Mouse (Mus musculus): ENCODE results near the gene Kyat1. TPM values are rescaled to one million over a fixed set of nuclear protein-coding genes. Genes with fewer than 3 reads are reported as not detected.
A peak's percentile ranks its signal among the peaks of the same experiment; 100 is the strongest.

Kyat1 gene
- total RNA-seq (2021), result 10 to 100 TPM; 26.8 to 29.5 TPM
- long read RNA-seq, experiment 1, transcript Kyat1-206 (14 exons, 2,026 nt), result major isoform, 8 of 25 reads
- long read RNA-seq, experiment 1, transcript Kyat1-201 (13 exons, 1,876 nt), result minor isoform, 5 of 25 reads
- long read RNA-seq, experiment 1, partial matches to known transcripts, result 9 of 25 reads
- long read RNA-seq, experiment 1, other reads (novel, unspliced or antisense), result 1 of 25 reads
- long read RNA-seq, experiment 2, transcript Kyat1-206 (14 exons, 2,026 nt), result major isoform, 12 of 36 reads
- long read RNA-seq, experiment 2, transcript Kyat1-201 (13 exons, 1,876 nt), result minor isoform, 11 of 36 reads
- long read RNA-seq, experiment 2, partial matches to known transcripts, result 6 of 36 reads
- long read RNA-seq, experiment 2, other reads (novel, unspliced or antisense), result 6 of 36 reads

DNA sequence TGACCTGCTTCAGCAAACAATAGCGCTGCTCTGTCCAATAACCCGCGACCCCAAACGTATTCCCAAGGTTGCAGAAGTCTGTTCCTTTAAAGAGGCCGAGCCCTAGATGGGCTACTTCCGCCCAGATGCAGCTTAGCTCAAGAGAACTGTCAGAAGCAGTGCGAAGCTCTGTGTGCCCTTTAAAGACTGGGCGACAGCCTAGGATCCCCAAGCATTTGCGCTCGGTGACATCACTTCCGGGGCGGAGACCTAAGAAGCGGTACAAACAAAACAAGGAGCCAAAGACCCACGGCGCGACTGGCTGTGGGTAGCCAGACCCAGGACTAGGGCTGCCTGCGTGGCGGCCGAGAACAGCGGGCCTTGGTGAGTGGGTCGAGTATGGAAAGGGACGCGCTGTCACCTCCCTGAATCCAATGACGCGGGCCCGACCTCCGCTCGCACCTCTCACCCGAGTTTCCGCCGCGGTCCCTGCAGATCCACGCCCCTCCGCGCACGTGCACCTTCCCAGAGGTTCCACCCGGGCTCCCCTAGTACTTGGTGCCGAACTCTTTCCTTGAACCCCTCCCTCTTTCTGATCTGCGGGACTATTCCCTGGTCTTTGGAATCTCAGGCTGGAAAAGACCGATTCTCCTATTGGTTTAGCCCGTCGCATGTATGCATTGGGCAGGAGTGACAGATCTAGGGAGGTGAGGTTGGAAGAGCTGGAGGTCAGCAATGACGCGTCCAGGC lies at the start of gene Kyat1:
Kyat1 (minus strand) TSS at position 219 of the 729 bp plus-strand sequence.
- intact Hi-C loops (cut with DNase I), result loop anchor here (2.0 kb wide), 1 partner anchor 31 kb away; the partner anchor contains the start of gene Lrrc8a
- peak; percentile 92 for DNase-seq

GRCm38 (mm10) chr2:30253809-30254208 lies 48.2 kb upstream of the Kyat1 start:
- DNase-seq, result no peak
- intact Hi-C loops (cut with DNase I), result no loop called here

DNA sequence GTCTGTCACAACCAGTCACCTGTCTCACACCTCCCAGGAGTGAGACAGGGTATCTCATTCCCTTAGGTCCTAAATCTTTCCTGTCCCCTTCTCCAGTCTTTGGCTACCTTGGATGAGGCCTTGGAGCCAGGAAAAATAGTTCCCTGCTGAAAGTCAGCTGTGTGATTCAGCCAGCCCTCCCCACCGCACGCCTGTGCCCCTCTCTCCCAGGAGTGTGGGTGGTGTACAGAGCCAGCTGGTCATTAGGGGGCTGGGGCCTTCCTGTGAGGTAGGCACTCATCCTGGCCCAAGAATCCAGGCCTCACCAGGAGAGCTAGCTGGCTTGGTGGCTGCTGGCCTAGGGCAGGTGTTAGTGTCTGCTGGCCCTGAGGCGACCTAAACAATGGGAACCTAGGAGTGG lies 46.9 kb upstream of the Kyat1 start:
- no peak for DNase-seq
- intact Hi-C loops (cut with DNase I), result no loop called here

DNA sequence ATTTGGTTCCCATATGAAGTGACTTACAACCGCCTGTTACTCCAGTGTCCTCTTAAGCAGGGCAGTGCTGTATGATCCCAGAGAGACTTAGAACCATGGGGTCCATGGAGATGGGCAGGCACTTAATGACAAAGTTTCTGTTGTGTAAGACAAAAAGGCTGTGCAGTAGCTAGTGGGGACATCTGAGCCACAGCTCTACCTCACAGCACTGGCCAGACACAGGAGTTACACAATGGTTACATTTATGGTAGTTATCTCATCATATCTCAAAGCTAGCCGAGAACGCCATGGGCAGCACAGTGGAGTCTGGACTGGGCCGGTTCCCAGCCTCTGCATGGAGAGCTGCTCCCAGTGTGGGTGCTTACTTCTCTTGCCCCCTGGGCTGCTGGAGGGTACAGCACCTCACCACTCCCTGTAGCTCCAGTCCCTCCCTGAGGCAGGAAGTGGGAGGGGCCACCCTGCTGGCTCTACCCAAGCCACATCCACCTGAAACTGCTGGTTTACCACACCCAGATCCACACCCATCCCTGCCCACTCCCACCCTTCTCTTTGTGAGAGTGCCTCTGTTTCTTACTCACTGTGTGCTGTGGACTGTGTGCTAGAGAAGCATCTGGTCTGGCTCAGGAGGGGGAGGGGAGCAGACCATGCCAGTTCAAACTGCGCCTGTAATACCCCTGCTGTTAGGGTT lies 45.9 kb upstream of the Kyat1 start:
- intact Hi-C loops (cut with DNase I), result no loop called here
- DNase-seq, result no peak

DNA sequence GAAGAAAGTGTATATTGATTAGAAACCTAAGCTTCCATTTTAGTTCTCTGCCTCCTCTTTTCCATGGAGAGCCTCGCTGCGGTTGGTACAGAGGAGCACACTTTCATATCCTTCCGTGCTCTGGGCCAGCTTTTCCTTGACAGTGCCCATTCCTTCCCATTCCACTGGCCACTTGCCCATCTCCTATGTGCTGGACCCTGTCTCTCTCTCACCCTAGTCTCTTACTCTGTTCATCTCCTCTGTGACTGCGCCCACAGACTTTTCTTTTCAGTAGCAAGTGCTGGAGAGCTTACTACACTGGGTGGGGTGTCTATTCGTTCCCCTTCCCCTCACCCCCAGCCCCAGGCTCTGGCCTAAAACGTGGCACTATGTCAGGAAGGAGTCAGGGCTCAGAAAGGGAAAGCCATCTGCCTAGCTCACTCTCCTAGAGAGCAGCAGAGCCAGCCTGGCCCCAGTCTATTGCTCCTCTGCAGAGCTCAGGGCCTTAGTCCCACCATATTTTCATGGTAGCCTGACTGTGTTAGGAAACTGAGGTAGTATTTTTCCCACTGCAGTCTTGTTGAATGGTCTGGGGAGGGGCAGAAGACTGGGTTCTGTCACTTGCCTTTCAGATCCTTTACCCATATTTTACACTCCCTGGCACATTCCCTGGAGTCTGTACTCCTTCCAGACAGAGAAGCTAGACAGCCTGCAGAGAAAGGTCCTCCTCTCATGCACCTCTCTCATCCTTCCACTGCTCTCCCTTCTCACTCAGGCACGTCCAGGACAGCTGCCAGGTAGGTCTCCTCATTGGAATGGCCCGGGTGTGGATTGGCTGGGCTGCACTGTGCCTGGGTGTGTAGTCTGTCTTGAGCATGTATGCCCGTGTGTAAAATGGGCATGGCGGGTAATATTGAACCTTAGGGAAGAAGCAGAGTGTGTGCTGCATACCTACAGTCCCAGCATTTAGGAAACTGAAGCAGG lies 44.8 kb upstream of the Kyat1 start:
- no peak for DNase-seq
- intact Hi-C loops (cut with DNase I), result no loop called here

DNA sequence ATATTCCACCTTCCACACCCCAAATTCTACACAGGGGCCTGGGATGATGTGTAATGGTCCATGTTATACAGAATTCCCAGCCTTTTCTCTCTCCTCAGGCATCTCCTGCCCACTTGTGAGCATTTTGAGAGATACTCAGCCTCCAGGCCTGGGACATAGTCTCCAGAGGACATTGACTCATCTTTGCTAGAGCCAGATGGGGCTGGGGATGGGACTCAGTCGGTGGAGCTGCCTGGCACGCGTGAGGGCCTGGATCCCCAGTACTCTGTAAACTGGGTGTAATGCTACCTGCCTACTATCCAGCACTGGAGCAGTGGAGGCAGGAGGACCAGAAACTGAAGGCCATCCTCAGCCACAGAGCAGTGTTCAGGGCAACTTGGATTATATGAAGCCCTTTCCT lies 43.5 kb upstream of the Kyat1 start:
- no peak for DNase-seq
- intact Hi-C loops (cut with DNase I), result no loop called here

- intact Hi-C loops (cut with DNase I), result no loop called here
- DNase-seq, result no peak
These were observed 42.0 kb upstream of the Kyat1 start for GRCm38 (mm10) chr2:30247681-30248080.

DNA sequence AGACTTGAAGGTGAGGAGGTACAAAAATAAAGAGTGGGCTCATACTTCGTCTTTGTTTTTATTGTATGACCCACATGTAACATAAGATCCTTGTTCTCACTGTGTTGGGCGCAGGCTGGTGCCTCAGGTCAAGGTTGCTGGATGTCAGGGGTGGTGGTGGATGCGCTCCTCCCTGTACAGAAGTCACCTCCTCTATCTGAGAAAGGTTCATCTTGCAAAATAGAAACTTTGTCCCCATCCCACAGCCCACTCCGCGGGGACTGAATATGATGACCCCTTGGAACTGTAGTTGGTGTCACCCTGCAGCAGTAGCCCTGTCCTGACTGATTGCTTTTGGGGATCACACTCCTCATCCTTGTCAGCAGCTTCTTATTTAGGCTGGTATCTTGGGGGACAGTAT lies 41.4 kb upstream of the Kyat1 start:
- intact Hi-C loops (cut with DNase I), result no loop called here
- DNase-seq, result no peak

DNA sequence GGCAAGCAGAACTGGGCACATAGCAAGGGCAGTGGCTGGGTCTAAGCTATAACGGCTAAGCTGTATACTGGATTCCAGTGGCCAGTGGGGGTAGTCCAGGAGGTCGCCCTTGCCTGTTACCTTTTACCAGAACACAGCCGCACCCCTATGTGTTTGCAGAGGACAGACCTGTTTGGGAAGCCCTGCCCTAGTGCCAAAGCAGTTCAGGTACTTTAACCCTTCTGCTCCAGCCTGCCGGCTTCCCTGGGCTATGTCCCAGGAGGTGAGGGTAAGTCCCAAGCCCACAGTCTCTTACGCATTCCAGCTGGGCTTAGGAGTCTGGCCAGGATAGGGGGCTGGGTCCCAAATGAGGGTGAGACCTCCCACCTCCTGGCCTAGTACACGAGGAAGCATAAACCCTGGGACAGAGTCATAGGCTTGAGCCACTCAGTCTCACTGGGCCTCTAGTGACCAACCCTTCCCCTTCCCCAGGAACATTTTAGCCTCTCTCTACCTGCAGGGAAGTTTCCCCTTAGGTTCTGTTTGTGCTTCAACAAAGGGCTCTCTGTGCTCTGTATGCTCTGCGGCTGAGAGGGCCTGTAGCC lies 39.0 kb upstream of the Kyat1 start:
- intact Hi-C loops (cut with DNase I), result no loop called here
- peak in 1 of 2 experiments; percentile 2 for DNase-seq

GRCm38 (mm10) chr2:30243391-30243790 lies 37.7 kb upstream of the Kyat1 start:
- intact Hi-C loops (cut with DNase I), result no loop called here
- DNase-seq, result peak in 1 of 2 experiments; percentile 7

GRCm38 (mm10) chr2:30242509-30242908 lies 36.9 kb upstream of the Kyat1 start:
- peak; percentile 42 to 46 for DNase-seq
- intact Hi-C loops (cut with DNase I), result no loop called here

- DNase-seq, result no peak
- intact Hi-C loops (cut with DNase I), result no loop called here
These were observed 34.6 kb upstream of the Kyat1 start, which contains the start of gene Gm28035 for GRCm38 (mm10) chr2:30240267-30240666. TSS of gene Gm28035 (plus strand) at chr2:30240567.

DNA sequence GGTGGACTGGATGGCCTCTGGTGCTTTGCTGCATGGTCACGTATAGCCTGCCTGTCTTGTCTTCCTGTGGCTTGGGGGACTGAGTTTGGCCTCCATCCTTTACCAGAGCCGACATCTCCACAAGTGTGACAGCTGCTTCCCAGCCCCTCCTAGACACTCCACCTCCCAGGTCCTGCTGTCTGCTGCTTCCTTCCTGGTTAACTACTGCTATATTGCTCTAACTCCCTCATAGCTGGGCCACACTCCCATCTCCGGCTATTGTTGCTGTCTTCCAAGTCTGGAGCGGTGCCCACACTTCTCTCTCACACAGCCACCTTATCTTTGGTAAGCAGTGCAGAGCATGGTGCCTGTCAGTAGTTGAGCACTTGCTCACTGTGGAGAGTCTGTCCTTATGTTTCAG lies 34.1 kb upstream of the Kyat1 start:
- intact Hi-C loops (cut with DNase I), result loop anchor here (2.0 kb wide), 1 partner anchor 29 kb away; no protein-coding TSS in a partner anchor
- DNase-seq, result no peak

- no peak for DNase-seq
- intact Hi-C loops (cut with DNase I), result loop anchor here (2.0 kb wide), 1 partner anchor 30 kb away; no protein-coding TSS in a partner anchor
These were observed 33.3 kb upstream of the Kyat1 start for GRCm38 (mm10) chr2:30238906-30239465.

- intact Hi-C loops (cut with DNase I), result loop anchor here (2.0 kb wide), 2 partner anchors 31 kb away; no protein-coding TSS in a partner anchor
- peak; percentile 58 to 66 for DNase-seq
These were observed 32.2 kb upstream of the Kyat1 start for GRCm38 (mm10) chr2:30237881-30238280.

- DNase-seq, result peak; percentile 99 to 100
- intact Hi-C loops (cut with DNase I), result loop anchor here (2.0 kb wide), 1 partner anchor 31 kb away; no protein-coding TSS in a partner anchor
These were observed 31.7 kb upstream of the Kyat1 start, which contains the start of gene Lrrc8a for GRCm38 (mm10) chr2:30237199-30237880. TSS of gene Lrrc8a (plus strand) at chr2:30237715.

GRCm38 (mm10) chr2:30236426-30237198 lies 31.0 kb upstream of the Kyat1 start:
- intact Hi-C loops (cut with DNase I), result loop anchor here (2.0 kb wide), 1 partner anchor 30 kb away; no protein-coding TSS in a partner anchor
- no peak for DNase-seq
